Mouse (Mus musculus) pancreas, adult 10 weeks (tissue): ENCODE measurements around the gene Itga2. TPM values are rescaled to one million over a fixed set of nuclear protein-coding genes. Genes with fewer than 3 reads are reported as not detected.

Source experiments
- polyA plus RNA-seq: library from polyadenylated mRNA; stranded (reverse); fragments of 350-450 nt; fragmentation: Illumina TruSeq; extraction: RNeasy Lipid Tissue Mini Kit (QIAGEN cat#74804); gene quantifications from one replicate; pipeline ENCODE4 v1.2.3, GENCODE M21; 2015; ENCODE audit warnings: low read depth, low replicate concordance; ENCODE audit not compliant: insufficient read depth

Itga2 gene
- 0.61 TPM for polyA plus RNA-seq

DNA sequence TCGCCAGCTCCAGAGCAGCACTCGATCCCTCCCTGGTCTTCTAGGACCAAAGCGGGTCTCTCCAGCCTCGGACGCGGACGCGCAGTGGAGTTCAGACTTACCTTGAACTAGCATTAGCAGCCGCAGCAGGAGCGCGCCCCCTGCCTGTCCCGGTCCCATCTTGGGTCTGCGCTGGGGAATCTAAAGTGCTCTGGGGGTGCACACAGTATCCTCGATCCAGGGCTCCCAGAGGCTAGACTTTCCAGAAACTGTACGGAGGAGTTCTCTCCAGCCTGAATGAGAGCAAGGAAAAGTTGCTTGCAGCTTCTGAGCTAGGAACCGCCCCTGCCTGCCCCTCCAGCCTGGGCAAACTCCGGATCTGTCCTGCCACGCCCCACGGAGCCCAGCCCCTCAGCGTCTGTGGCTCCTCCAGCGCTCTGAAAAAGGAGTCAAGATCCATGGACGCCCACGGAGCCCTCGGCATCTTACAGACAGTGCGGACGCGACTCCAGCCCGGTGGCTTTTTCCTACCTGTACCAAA lies at the start of gene Itga2:
Gene Itga2 (minus strand): TSS at position 326 of the 520 bp plus-strand sequence.

DNA sequence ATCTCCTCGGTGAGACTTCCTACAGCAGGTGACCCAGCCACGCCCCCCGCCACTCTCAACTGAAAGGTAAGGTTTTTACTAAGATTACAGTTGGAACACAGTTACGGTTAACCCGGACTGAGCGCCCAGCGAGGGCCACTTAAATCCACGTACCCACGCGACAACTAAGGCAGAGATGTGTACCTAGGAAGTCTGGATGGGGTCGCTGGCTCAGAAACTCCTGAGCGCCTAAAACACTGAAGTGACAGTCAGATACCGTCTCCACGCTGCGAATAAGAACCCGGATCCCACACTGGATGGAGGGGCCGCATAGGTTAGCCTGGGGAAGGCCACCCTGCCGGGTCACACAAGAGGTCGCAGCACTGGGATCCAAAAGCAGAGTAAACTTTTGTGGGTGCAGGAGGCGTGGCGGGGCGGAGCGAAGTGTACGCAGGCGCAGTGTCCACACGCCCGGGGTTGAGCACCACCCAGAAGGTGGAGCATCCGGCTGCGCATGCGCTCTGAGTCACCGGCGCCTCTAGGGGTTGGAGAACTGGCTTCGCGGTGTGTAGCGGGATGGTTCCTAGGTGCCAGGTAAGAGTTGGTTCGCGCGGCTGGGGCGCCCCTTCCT lies 114.0 kb downstream of the Itga2 start, which contains the start of gene Mocs2:
Gene Mocs2 (plus strand): TSS at position 486 of the 610 bp plus-strand sequence.

Other genes starting within 250 kb of the Itga2 start
- gene Mocs2, start 113.9 kb downstream of the Itga2 start, polyA plus RNA-seq, result 14.8 TPM
- 4.5 TPM for gene Pelo, start 158.1 kb upstream of the Itga2 start, polyA plus RNA-seq
- 6.1 TPM for gene Gm49395, start 169.8 kb upstream of the Itga2 start, polyA plus RNA-seq
- gene Itga1, start 169.9 kb upstream of the Itga2 start, polyA plus RNA-seq, result 10.6 TPM